Mouse (Mus musculus): ENCODE measurements around the gene Pml.

DNA sequence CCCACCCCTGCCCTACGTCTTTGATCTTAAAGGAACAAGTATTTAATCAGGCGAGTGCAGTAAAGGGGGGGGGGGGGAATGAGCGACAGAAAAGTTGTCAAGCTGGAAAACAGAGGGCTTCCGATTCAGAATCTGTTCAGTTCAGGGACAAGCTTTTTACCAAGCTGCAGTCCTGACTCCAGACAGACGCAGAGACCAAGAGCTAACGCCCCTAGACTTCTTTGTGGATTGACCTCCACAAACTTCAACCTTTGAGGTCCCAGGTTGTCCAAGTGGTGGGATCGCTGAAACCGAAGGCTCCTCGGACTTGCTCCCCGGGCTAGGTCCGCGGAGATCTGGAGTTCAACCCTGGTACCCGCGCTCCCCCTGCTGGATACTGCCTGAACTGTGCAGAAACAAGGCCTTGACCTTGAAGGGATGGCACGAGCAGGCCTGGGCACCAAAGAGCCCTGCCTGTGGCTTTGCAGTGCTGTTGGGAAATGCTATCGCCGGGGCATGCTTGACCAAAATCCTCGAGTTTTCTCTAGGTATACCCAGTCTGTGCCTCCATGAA lies 45.1 kb downstream of the Pml start:
- TF ChIP-seq CTCF (conservative IDR thresholded peaks at IDR 0.05; ENCODE audit: low read length) (peak; percentile 85), POU5F1 (IDR thresholded peaks at IDR 0.05; ENCODE audit: borderline replicate concordance, low read length) (no peak)

Measured in E14TG2a.4 (cell line).